12 mouse cellular contexts compared by ENCODE assay signal in genomic region chr2:170864043-170864442, GRCm38 (mm10).
DNase-seq lines count a peak whose midpoint lies in the region; ATAC-seq and TF ChIP-seq lines count a peak whose summit lies in the region.
"Had no signal": no experiment of that assay in that cellular context is flagged by ENCODE, and none has a peak within 500 bp of the region (broad histone marks: within the 10 kb centered on the region; RNA-seq: fewer than 3 reads in every experiment).

No protein-coding gene starts in this region.

- H3K4me3 ChIP-seq in hindbrain, postnatal 0 days (ENCODE audit: low read length) = no peak overlapping the region
- no peak overlapping the region for H3K4me3 ChIP-seq in hindbrain, embryonic 10.5 days
- no peak overlapping the region for H3K4me3 ChIP-seq in liver, postnatal 0 days (ENCODE audit: low read depth, low read length)
- no peak overlapping the region for H3K4me3 ChIP-seq in liver, embryonic 12.5 days
- no peak overlapping the region for H3K4me3 ChIP-seq in ES-E14 (ENCODE audit: insufficient read depth in 1 of 2, low read depth in 1 of 2, low read length in 2 of 2, poor library complexity in 1 of 2, severe bottlenecking in 1 of 2)
- H3K4me3 ChIP-seq: hindbrain, embryonic 15.5 days had no signal

- H3K4me2 ChIP-seq in hindbrain, postnatal 0 days (ENCODE audit: low read depth, low read length) = no peak overlapping the region
- no peak overlapping the region for H3K4me2 ChIP-seq in liver, postnatal 0 days (ENCODE audit: low read depth, low read length)
- H3K4me2 ChIP-seq in liver, embryonic 12.5 days = no peak overlapping the region
- H3K4me2 ChIP-seq: heart, embryonic 11.5 days; hindbrain, embryonic 15.5 days had no signal

- no peaks in the 10 kb centered on the region for H3K27me3 ChIP-seq in hindbrain, postnatal 0 days (ENCODE audit: insufficient read depth, low read length)
- no peaks in the 10 kb centered on the region for H3K27me3 ChIP-seq in hindbrain, embryonic 10.5 days (ENCODE audit: insufficient read depth, poor library complexity, severe bottlenecking)
- no peaks in the 10 kb centered on the region for H3K27me3 ChIP-seq in liver, postnatal 0 days (ENCODE audit: insufficient read depth, low read length)
- no peaks in the 10 kb centered on the region for H3K27me3 ChIP-seq in liver, embryonic 12.5 days (replicated peaks)
- H3K27me3 ChIP-seq: CH12.LX; hindbrain, embryonic 15.5 days had no signal

- peak; percentile 55 for TF ChIP-seq CTCF in hindbrain, postnatal 0 days (IDR thresholded peaks at IDR 0.05; ENCODE audit: low read depth)
- peak; percentile 40 for TF ChIP-seq CTCF in liver, postnatal 0 days (IDR thresholded peaks at IDR 0.05; ENCODE audit: low read depth)
- TF ChIP-seq CTCF in brain, embryonic 14.5 days (IDR thresholded peaks at IDR 0.05; ENCODE audit: borderline replicate concordance, extremely low read depth, insufficient read depth, insufficient read length) = peak; percentile 36; the same call in 1 of the 2 replicates

- H3K9ac ChIP-seq in hindbrain, postnatal 0 days (replicated peaks; ENCODE audit: low read length) = no peak overlapping the region
- H3K9ac ChIP-seq in liver, postnatal 0 days (replicated peaks) = no peak overlapping the region
- H3K9ac ChIP-seq in liver, embryonic 12.5 days = no peak overlapping the region
- H3K9ac ChIP-seq in ES-E14 (ENCODE audit: insufficient read depth, low read depth, low read length, poor library complexity, severe bottlenecking) = no peak overlapping the region
- H3K9ac ChIP-seq: hindbrain, embryonic 15.5 days had no signal

- H3K9me3 ChIP-seq in hindbrain, postnatal 0 days (ENCODE audit: low read length) = no peaks in the 10 kb centered on the region
- no peaks in the 10 kb centered on the region for H3K9me3 ChIP-seq in hindbrain, embryonic 10.5 days
- no peaks in the 10 kb centered on the region for H3K9me3 ChIP-seq in liver, postnatal 0 days (ENCODE audit: low read length)
- H3K9me3 ChIP-seq in liver, embryonic 12.5 days (replicated peaks) = no peaks in the 10 kb centered on the region
- H3K9me3 ChIP-seq in ES-E14 (ENCODE audit: control insufficient read depth, insufficient read depth, low read depth, low read length) = no peaks in the 10 kb centered on the region
- H3K9me3 ChIP-seq: hindbrain, embryonic 15.5 days had no signal

- DNase-seq in hindbrain, postnatal 0 days (ENCODE audit: low spot score) = peak; percentile 37
- no peak for DNase-seq in hindbrain, embryonic 10.5 days (ENCODE audit: low spot score)
- no peak for DNase-seq in liver, postnatal 0 days
- DNase-seq in ES-E14 (ENCODE audit: low read depth, low spot score) = peak; percentile 54
- no peak for DNase-seq in brain, embryonic 14.5 days (ENCODE audit: low read depth)
- no peak for DNase-seq in spleen, adult 18-20 months
- DNase-seq: lung, postnatal 14 days; thymus, adult 18-20 months had no signal

- ATAC-seq in hindbrain, postnatal 0 days = no peak
- ATAC-seq in liver, postnatal 0 days = no peak
- ATAC-seq in liver, embryonic 12.5 days = no peak

- no peak overlapping the region for H3K27ac ChIP-seq in hindbrain, postnatal 0 days
- no peak overlapping the region for H3K27ac ChIP-seq in hindbrain, embryonic 10.5 days
- no peak overlapping the region for H3K27ac ChIP-seq in liver, postnatal 0 days (ENCODE audit: low read depth)
- no peak overlapping the region for H3K27ac ChIP-seq in liver, embryonic 12.5 days
- no peak overlapping the region for H3K27ac ChIP-seq in ES-E14 (ENCODE audit: insufficient read depth, low read depth, low read length, poor library complexity, severe bottlenecking)
- H3K27ac ChIP-seq: hindbrain, embryonic 15.5 days had no signal

- H3K4me1 ChIP-seq in hindbrain, postnatal 0 days (ENCODE audit: insufficient read depth, low read length) = no peaks in the 10 kb centered on the region
- H3K4me1 ChIP-seq in hindbrain, embryonic 10.5 days (replicated peaks) = peaks cover 10% of the 10 kb centered on the region; the same call in 1 of the 2 replicates
- no peaks in the 10 kb centered on the region for H3K4me1 ChIP-seq in liver, postnatal 0 days (ENCODE audit: insufficient read depth)
- no peaks in the 10 kb centered on the region for H3K4me1 ChIP-seq in liver, embryonic 12.5 days
- H3K4me1 ChIP-seq in ES-E14 (ENCODE audit: control insufficient read depth in 2 of 2, insufficient read depth in 2 of 2, low read length in 2 of 2, poor library complexity in 1 of 2) = no peaks in the 10 kb centered on the region
- H3K4me1 ChIP-seq: hindbrain, embryonic 15.5 days had no signal

- in situ Hi-C loops in ES-E14 (cut with MboI; ENCODE audit: low sequenced_read_pairs in 2 of 2, unreplicated experiment in 2 of 2) = loop anchor here (10.0 to 25.0 kb wide), 3 partner anchors 177 to 409 kb away; no protein-coding TSS in a partner anchor

- no peaks in the 10 kb centered on the region for H3K36me3 ChIP-seq in hindbrain, postnatal 0 days (ENCODE audit: insufficient read depth, low read length)
- no peaks in the 10 kb centered on the region for H3K36me3 ChIP-seq in hindbrain, embryonic 10.5 days
- H3K36me3 ChIP-seq in liver, postnatal 0 days (replicated peaks; ENCODE audit: insufficient read depth, low read length) = no peaks in the 10 kb centered on the region
- no peaks in the 10 kb centered on the region for H3K36me3 ChIP-seq in liver, embryonic 12.5 days
- H3K36me3 ChIP-seq in ES-E14 (ENCODE audit: control insufficient read depth, insufficient read depth, low read length, poor library complexity, severe bottlenecking) = no peaks in the 10 kb centered on the region
- H3K36me3 ChIP-seq: hindbrain, embryonic 15.5 days had no signal

- TF ChIP-seq EP300 in liver, postnatal 0 days (IDR thresholded peaks at IDR 0.05; ENCODE audit: low read depth) = no peak

- no peak for TF ChIP-seq POLR2A in brain, embryonic 14.5 days (IDR thresholded peaks at IDR 0.05; ENCODE audit: borderline replicate concordance, extremely low read depth, insufficient read depth, insufficient read length, poor library complexity, severe bottlenecking)

- WGBS in hindbrain, postnatal 0 days = 90% methylated on average over 5 of the region's 5 CpGs
- WGBS in hindbrain, embryonic 10.5 days = 90% methylated on average over 5 of the region's 5 CpGs
- WGBS in liver, postnatal 0 days (ENCODE audit: insufficient replicate concordance) = 75% methylated on average over 5 of the region's 5 CpGs
- 67% methylated on average over 5 of the region's 5 CpGs for WGBS in liver, embryonic 12.5 days (ENCODE audit: insufficient replicate concordance)

TF ChIP-seq in ES-E14, 5 proteins besides CTCF, POLR2A, EP300 and RAD21:
- TF ChIP-seq MAFK (IDR thresholded peaks at IDR 0.05; ENCODE audit: insufficient read depth, low read depth, low read length) = no peak

Comparison
In these comparisons a context has a peak if more than half of its experiments do, and no peak if none do; other contexts are left out.
1. DNase-seq: peak in hindbrain, postnatal 0 days (single experiment) and ES-E14 (single experiment); none in hindbrain, embryonic 10.5 days (single experiment), liver, postnatal 0 days (single experiment), brain, embryonic 14.5 days (single experiment) and spleen, adult 18-20 months (0 of 2).
2. Peak in every context shown above with its lines, with median percentiles within 50 percentile points of each other: CTCF ChIP-seq.